Mouse (Mus musculus): ENCODE data around the gene Dao. TPM values are rescaled to one million over a fixed set of nuclear protein-coding genes. Genes with fewer than 3 reads are reported as not detected.

Dao gene
- total and polyA plus RNA-seq, 2 experiments from 2014 or later: 0.14 to 0.84 TPM

GRCm38 (mm10) chr5:114067982-114068381 is 64.5 kb downstream of the Dao start:
- H3K4me3 ChIP-seq (ENCODE audit: low read length): no peak overlapping the region
- no peaks in the 10 kb centered on the region for H3K4me1 ChIP-seq (ENCODE audit: insufficient read depth, low read length)
- no peak for ATAC-seq
- H3K9ac ChIP-seq (replicated peaks; ENCODE audit: low read length): no peak overlapping the region
- no peaks in the 10 kb centered on the region for H3K36me3 ChIP-seq (ENCODE audit: insufficient read depth, low read length)
- no peak overlapping the region for H3K27ac ChIP-seq
- no peaks in the 10 kb centered on the region for H3K27me3 ChIP-seq (ENCODE audit: insufficient read depth, low read length)
- H3K9me3 ChIP-seq (ENCODE audit: low read length): no peaks in the 10 kb centered on the region
- DNase-seq (ENCODE audit: low spot score): no peak
- no peak overlapping the region for H3K4me2 ChIP-seq (ENCODE audit: low read depth, low read length)
- 73% methylated on average over 9 of the region's 9 CpGs for WGBS
- no peak for TF ChIP-seq CTCF (IDR thresholded peaks at IDR 0.05; ENCODE audit: low read depth)

GRCm38 (mm10) chr5:114070858-114071257 is 67.4 kb downstream of the Dao start:
- Histone ChIP-seq H3K36me3 (ENCODE audit: insufficient read depth, low read length) (no peaks in the 10 kb centered on the region), H3K4me3 (ENCODE audit: low read length) (no peak overlapping the region), H3K4me2 (ENCODE audit: low read depth, low read length) (no peak overlapping the region), H3K27me3 (ENCODE audit: insufficient read depth, low read length) (no peaks in the 10 kb centered on the region), H3K4me1 (ENCODE audit: insufficient read depth, low read length) (no peaks in the 10 kb centered on the region), H3K9ac (replicated peaks; ENCODE audit: low read length) (no peak overlapping the region), H3K9me3 (ENCODE audit: low read length) (no peaks in the 10 kb centered on the region), H3K27ac (no peak overlapping the region)
- DNase-seq (ENCODE audit: low spot score) (no peak), ATAC-seq (no peak)
- peak; percentile 29; the same call in 1 of the 2 replicates for TF ChIP-seq CTCF (IDR thresholded peaks at IDR 0.05; ENCODE audit: low read depth)
- 94% methylated on average over 4 of the region's 4 CpGs for WGBS

GRCm38 (mm10) chr5:114072262-114072661 is 68.8 kb downstream of the Dao start:
- Histone ChIP-seq H3K36me3 (ENCODE audit: insufficient read depth, low read length) (no peaks in the 10 kb centered on the region), H3K4me2 (ENCODE audit: low read depth, low read length) (no peak overlapping the region), H3K9ac (replicated peaks; ENCODE audit: low read length) (no peak overlapping the region), H3K27me3 (ENCODE audit: insufficient read depth, low read length) (no peaks in the 10 kb centered on the region), H3K4me3 (ENCODE audit: low read length) (no peak overlapping the region), H3K27ac (no peak overlapping the region), H3K4me1 (ENCODE audit: insufficient read depth, low read length) (no peaks in the 10 kb centered on the region), H3K9me3 (ENCODE audit: low read length) (no peaks in the 10 kb centered on the region)
- 0 out of 2 replicates have a peak, but pooled peaks have one; percentile 35 for ATAC-seq
- 30% methylated on average over 2 of the region's 2 CpGs for WGBS
- no peak for TF ChIP-seq CTCF (IDR thresholded peaks at IDR 0.05; ENCODE audit: low read depth)
- peak; percentile 37 for DNase-seq (ENCODE audit: low spot score)

Other genes starting within 250 kb of the Dao start
- 34.7 and 45.6 TPM in 2 replicates for gene Sart3, start 231.2 kb upstream of the Dao start, total RNA-seq (2014; rRNA removed)
- gene Sart3, start 231.2 kb upstream of the Dao start, polyA plus RNA-seq (2015; fragmentation: Nextera tagmentation; extraction: Ambion mirVana): 24.8 and 26.4 TPM in 2 replicates
- gene Iscu, start 231.0 kb upstream of the Dao start, total RNA-seq (2014; rRNA removed): 53.5 and 77.9 TPM in 2 replicates
- 111 and 122 TPM in 2 replicates for gene Iscu, start 231.0 kb upstream of the Dao start, polyA plus RNA-seq (2015; fragmentation: Nextera tagmentation; extraction: Ambion mirVana)
- gene Tmem119, start 203.2 kb upstream of the Dao start, total RNA-seq (2014; rRNA removed): 5.2 and 9.2 TPM in 2 replicates
- 7.3 and 7.6 TPM in 2 replicates for gene Tmem119, start 203.2 kb upstream of the Dao start, polyA plus RNA-seq (2015; fragmentation: Nextera tagmentation; extraction: Ambion mirVana)
- 2.8 and 4.1 TPM in 2 replicates for gene Selplg, start 171.1 kb upstream of the Dao start, total RNA-seq (2014; rRNA removed)
- 1.8 and 2.2 TPM in 2 replicates for gene Selplg, start 171.1 kb upstream of the Dao start, polyA plus RNA-seq (2015; fragmentation: Nextera tagmentation; extraction: Ambion mirVana)
- 151 and 159 TPM in 2 replicates for gene Coro1c, start 94.9 kb upstream of the Dao start, total RNA-seq (2014; rRNA removed)
- gene Coro1c, start 94.9 kb upstream of the Dao start, polyA plus RNA-seq (2015; fragmentation: Nextera tagmentation; extraction: Ambion mirVana): 140 and 149 TPM in 2 replicates
- gene Ssh1, start 9.8 kb upstream of the Dao start, total RNA-seq (2014; rRNA removed): 12.4 and 14.5 TPM in 2 replicates
- gene Ssh1, start 9.8 kb upstream of the Dao start, polyA plus RNA-seq (2015; fragmentation: Nextera tagmentation; extraction: Ambion mirVana): 9.7 and 11.6 TPM in 2 replicates
- gene Usp30, start 61.8 kb downstream of the Dao start, total RNA-seq (2014; rRNA removed): 47.2 and 54.9 TPM in 2 replicates
- gene Usp30, start 61.8 kb downstream of the Dao start, polyA plus RNA-seq (2015; fragmentation: Nextera tagmentation; extraction: Ambion mirVana): 17.6 and 18.0 TPM in 2 replicates
- gene Svop, start 87.9 kb downstream of the Dao start, total RNA-seq (2014; rRNA removed): 159 and 173 TPM in 2 replicates
- 73.8 and 81.3 TPM in 2 replicates for gene Svop, start 87.9 kb downstream of the Dao start, polyA plus RNA-seq (2015; fragmentation: Nextera tagmentation; extraction: Ambion mirVana)
- 3.1 and 9.5 TPM in 2 replicates for gene Alkbh2, start 124.5 kb downstream of the Dao start, total RNA-seq (2014; rRNA removed)
- 7.6 and 8.0 TPM in 2 replicates for gene Alkbh2, start 124.5 kb downstream of the Dao start, polyA plus RNA-seq (2015; fragmentation: Nextera tagmentation; extraction: Ambion mirVana)
- gene Ung, start 126.7 kb downstream of the Dao start, total RNA-seq (2014; rRNA removed): 13.8 and 15.5 TPM in 2 replicates
- 13.8 and 14.0 TPM in 2 replicates for gene Ung, start 126.7 kb downstream of the Dao start, polyA plus RNA-seq (2015; fragmentation: Nextera tagmentation; extraction: Ambion mirVana)
- 3.4 and 7.0 TPM in 2 replicates for gene Acacb, start 142.8 kb downstream of the Dao start, total RNA-seq (2014; rRNA removed)
- 5.1 and 6.1 TPM in 2 replicates for gene Acacb, start 142.8 kb downstream of the Dao start, polyA plus RNA-seq (2015; fragmentation: Nextera tagmentation; extraction: Ambion mirVana)